Mouse (Mus musculus) inflammation-experienced regulatory T-cells, adult 16 weeks (primary cell): ENCODE data around the gene Fam166b. TPM values are rescaled to one million over a fixed set of nuclear protein-coding genes. Genes with fewer than 3 reads are reported as not detected.

Experiments used
- polyA plus RNA-seq: library from polyadenylated mRNA; unstranded; fragments of 100-300 nt; shearing (Covaris generic); gene quantifications from one replicate; pipeline ENCODE4 v1.2.1, GENCODE M21; 2017

Gene Fam166b
- polyA plus RNA-seq: not detected

GRCm38 (mm10) chr4:43428946-43429345 is at the start of gene Fam166b:
Gene Fam166b (minus strand): TSS chr4:43429134.

DNA sequence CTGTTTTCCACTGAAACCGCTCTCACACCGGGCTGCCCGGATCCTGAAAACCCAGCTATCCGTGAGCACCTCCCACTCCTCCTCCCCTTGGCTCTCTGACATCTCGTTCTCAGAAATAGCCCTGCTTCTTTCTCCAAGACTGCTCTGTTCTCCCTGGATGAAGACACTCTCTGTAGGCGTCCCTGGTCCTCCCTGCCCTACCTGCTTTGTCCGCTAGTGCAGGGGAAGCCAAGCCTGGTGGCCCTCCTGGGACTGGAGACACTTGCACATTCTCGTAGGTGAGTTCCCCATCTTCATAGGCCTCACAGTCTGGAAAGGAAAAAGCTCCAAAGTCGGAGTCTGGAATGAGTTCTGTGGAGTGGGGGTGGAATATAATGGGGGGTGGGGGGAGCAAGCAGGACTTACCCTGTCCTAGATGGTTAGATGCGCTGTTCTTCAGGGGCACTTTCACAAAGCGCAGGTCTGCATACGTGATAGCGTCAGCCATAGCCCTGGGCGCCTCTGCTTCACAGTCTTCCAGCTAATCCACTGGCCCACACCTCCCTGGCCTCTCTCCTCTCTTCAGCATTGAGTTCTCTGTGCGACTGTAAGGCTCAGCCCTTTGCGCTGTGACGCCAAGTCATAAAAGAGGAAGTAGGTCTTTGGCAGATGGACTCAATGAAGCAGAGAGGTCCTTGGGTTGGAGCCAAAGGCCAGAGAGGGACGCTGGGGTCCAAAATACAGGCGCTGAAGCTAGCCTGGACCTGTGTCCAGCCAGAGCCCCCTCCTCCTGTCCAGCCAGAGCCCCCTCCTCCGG is 25.3 kb upstream of the Fam166b start, which contains the start of gene Cd72:
Cd72 (minus strand) TSS at position 588 of the 796 bp plus-strand sequence.

GRCm38 (mm10) chr4:43441639-43442038 is 12.7 kb upstream of the Fam166b start, which contains the start of gene Tesk1:
Gene Tesk1 (plus strand): TSS chr4:43441939.

GRCm38 (mm10) chr4:43381408-43382154 is 47.4 kb downstream of the Fam166b start, which contains the start of gene Rusc2:
Gene Rusc2 (plus strand): TSS chr4:43381979.

Other genes with a start within 250 kb of the Fam166b start
- gene Atp8b5, start 162.0 kb downstream of the Fam166b start, polyA plus RNA-seq: not detected
- gene Rusc2, start 47.2 kb downstream of the Fam166b start, polyA plus RNA-seq: 0.22 TPM
- gene Tesk1, start 12.8 kb upstream of the Fam166b start, polyA plus RNA-seq: 0.61 TPM
- 85.9 TPM for gene Cd72, start 25.5 kb upstream of the Fam166b start, polyA plus RNA-seq
- gene Sit1, start 54.6 kb upstream of the Fam166b start, polyA plus RNA-seq: 156 TPM
- gene Ccdc107, start 63.8 kb upstream of the Fam166b start, polyA plus RNA-seq: 96.1 TPM
- 6.2 TPM for gene Arhgef39, start 70.6 kb upstream of the Fam166b start, polyA plus RNA-seq
- gene Car9, start 77.8 kb upstream of the Fam166b start, polyA plus RNA-seq: 1.0 TPM
- not detected for gene Tpm2, start 94.6 kb upstream of the Fam166b start, polyA plus RNA-seq
- 96.5 TPM for gene Creb3, start 133.2 kb upstream of the Fam166b start, polyA plus RNA-seq
- 397 TPM for gene Tln1, start 133.6 kb upstream of the Fam166b start, polyA plus RNA-seq
- gene Rgp1, start 149.6 kb upstream of the Fam166b start, polyA plus RNA-seq: 21.7 TPM
- 35.9 TPM for gene Gba2, start 149.7 kb upstream of the Fam166b start, polyA plus RNA-seq
- gene Msmp, start 155.4 kb upstream of the Fam166b start, polyA plus RNA-seq: 3.5 TPM
- gene Npr2, start 202.8 kb upstream of the Fam166b start, polyA plus RNA-seq: not detected
- gene Spag8, start 224.5 kb upstream of the Fam166b start, polyA plus RNA-seq: 0.50 TPM
- gene Hint2, start 227.3 kb upstream of the Fam166b start, polyA plus RNA-seq: 79.8 TPM
- gene Tmem8b, start 239.8 kb upstream of the Fam166b start, polyA plus RNA-seq: 0.89 TPM
- 1.2 TPM for gene Fam221b, start 240.0 kb upstream of the Fam166b start, polyA plus RNA-seq